Mouse (Mus musculus) liver, adult 2 months (tissue): ENCODE results near the gene Vps13d. TPM values are rescaled to one million over a fixed set of nuclear protein-coding genes. Genes with fewer than 3 reads are reported as not detected.
A peak's percentile ranks its signal among the peaks of the same experiment; 100 is the strongest.
"Not testable (repeated sequence)": the region's sequence is repeated elsewhere in the genome, so short reads cannot be mapped to it uniquely, and the experiment has no call there.

ENCODE experiments used
- DNase-seq: peaks from one replicate; pipeline ENCODE4 v3.0.0-alpha.2; 2011; ENCODE audit warnings: low read depth, low spot score; ENCODE audit errors: extremely low read depth
- H3K27ac ChIP-seq: fragments of 200-500 bp; replicated peaks from 2 replicates; pipeline ENCODE4 v1.5.1; 2012; ENCODE audit warnings: low read depth, mild to moderate bottlenecking, control low read depth, inconsistent platforms, low read length; ENCODE audit not compliant: insufficient read depth
- H3K27me3 ChIP-seq: fragments of 200-500 bp; 2 replicates; pipeline ENCODE4 v1.6.1; 2012; ENCODE audit warnings: mild to moderate bottlenecking, moderate library complexity, low read length, inconsistent platforms; ENCODE audit not compliant: control insufficient read depth, insufficient read depth
- H3K36me3 ChIP-seq: fragments of 200-500 bp; 2 replicates; pipeline ENCODE4 v1.6.1; 2012; ENCODE audit warnings: low read length, inconsistent platforms; ENCODE audit not compliant: control insufficient read depth, insufficient read depth
- H3K4me1 ChIP-seq: fragments of 200-500 bp; 2 replicates; pipeline ENCODE4 v1.6.1; 2011; ENCODE audit warnings: low read length; ENCODE audit not compliant: control insufficient read depth, insufficient read depth
- H3K4me3 ChIP-seq: fragments of 200-500 bp; 2 replicates; pipeline ENCODE4 v1.5.1; 2011; ENCODE audit warnings: low read depth, mild to moderate bottlenecking, control low read depth, low read length, moderate library complexity; ENCODE audit not compliant: insufficient read depth
- H3K79me2 ChIP-seq: fragments of 200-500 bp; 2 replicates; pipeline ENCODE4 v1.6.1; 2012; ENCODE audit warnings: inconsistent platforms, mild to moderate bottlenecking, low read length, moderate library complexity; ENCODE audit not compliant: control insufficient read depth, insufficient read depth
- H3K9ac ChIP-seq: fragments of 200-500 bp; 2 replicates; pipeline ENCODE4 v1.6.1; 2012; ENCODE audit warnings: low read depth, mild to moderate bottlenecking, control low read depth, inconsistent platforms, low read length
- CTCF ChIP-seq: fragments of 200-500 bp; IDR thresholded peaks from 2 replicates; pipeline ENCODE4 v1.5.1; 2011; ENCODE audit warnings: low read depth, low read length, control low read depth
- POLR2A ChIP-seq: fragments of 200-500 bp; IDR thresholded peaks from 2 replicates; pipeline ENCODE4 v1.6.1; 2011; ENCODE audit warnings: low read length, control low read depth; ENCODE audit not compliant: insufficient read depth; ENCODE audit errors: extremely low read depth
- WGBS: fragments of 180-500 bp; shearing (Covaris S2); methylation state at CpG from one replicate; pipeline ENCODE4 v1.1.7; 2018; 5-methylcytosine and 5-hydroxymethylcytosine counted together
- polyA plus RNA-seq: library from polyadenylated mRNA; depleted of rRNA; stranded (reverse); fragments of >200 nt; gene quantifications from 2 replicates; pipeline ENCODE4 v1.2.3, GENCODE M21; 2012
- total RNA-seq: library from RNA; depleted of rRNA; stranded (reverse); fragments of >200 nt; gene quantifications from 2 replicates; pipeline ENCODE4 v1.2.3, GENCODE M21; 2014

Vps13d gene
- total and polyA plus RNA-seq, 2 experiments: 11.6 to 32.4 TPM

DNA sequence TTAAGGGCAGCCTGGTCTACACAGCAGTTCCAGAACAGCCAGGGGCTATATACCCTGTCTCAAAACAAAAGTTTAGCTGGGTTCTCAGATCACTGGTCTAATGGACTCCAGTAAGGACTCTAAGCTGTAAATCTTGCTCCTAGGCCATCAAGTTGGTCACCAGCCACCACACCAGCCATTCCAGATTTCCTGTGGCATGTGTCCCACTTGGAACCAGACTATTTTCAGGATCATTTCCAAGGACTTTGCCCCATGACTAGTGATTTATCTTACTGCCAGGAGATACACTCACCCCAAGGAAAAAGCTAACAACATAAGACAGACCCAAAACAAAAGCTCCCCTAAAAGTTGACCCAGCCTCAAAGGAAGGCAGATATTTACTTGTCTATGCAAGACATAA, 2.1 kb downstream of the Vps13d start:
- no peak for TF ChIP-seq POLR2A
- TF ChIP-seq CTCF: no peak
- H3K4me1 ChIP-seq: peaks cover 7% of the 10 kb centered on the region
- H3K9ac ChIP-seq: peak overlapping the region; percentile 27; the same call in 1 of the 2 replicates
- peak overlapping the region; percentile 86 for H3K27ac ChIP-seq
- no peak overlapping the region for H3K4me3 ChIP-seq
- H3K27me3 ChIP-seq: no peaks in the 10 kb centered on the region
- peak; percentile 96 for DNase-seq
- H3K79me2 ChIP-seq: peaks cover 24% of the 10 kb centered on the region; the same call in 1 of the 2 replicates
- H3K36me3 ChIP-seq: peaks cover 2% of the 10 kb centered on the region; the same call in 1 of the 2 replicates

DNA sequence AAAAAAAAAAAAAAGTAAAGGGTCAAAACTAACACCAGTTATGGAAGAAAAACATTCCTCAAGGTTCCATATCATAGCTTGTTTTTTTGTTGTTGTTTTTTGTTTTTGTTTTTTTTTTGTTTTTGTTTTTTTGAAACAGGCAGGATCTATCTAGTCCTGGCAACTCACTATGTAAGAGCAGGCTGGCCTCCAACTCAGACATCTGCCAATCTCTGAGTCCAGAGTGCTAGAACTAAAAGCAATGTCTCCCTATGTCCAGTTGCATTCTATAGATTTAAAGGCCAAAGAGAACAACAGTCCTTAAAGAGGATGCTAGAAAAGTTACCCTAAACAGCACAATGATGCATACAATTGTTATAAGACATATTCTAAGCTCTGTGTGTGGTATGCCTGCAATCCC, 6.2 kb downstream of the Vps13d start:
- Histone ChIP-seq H3K9ac (no peak overlapping the region), H3K36me3 (peaks cover 15% of the 10 kb centered on the region; the same call in 1 of the 2 replicates), H3K4me1 (peaks cover 11% of the 10 kb centered on the region), H3K4me3 (no peak overlapping the region), H3K79me2 (peaks cover 34% of the 10 kb centered on the region), H3K27ac (peak overlapping the region; percentile 21; the same call in 1 of the 2 replicates), H3K27me3 (no peaks in the 10 kb centered on the region)
- TF ChIP-seq CTCF (no peak), POLR2A (no peak)
- peak; percentile 59 for DNase-seq

DNA sequence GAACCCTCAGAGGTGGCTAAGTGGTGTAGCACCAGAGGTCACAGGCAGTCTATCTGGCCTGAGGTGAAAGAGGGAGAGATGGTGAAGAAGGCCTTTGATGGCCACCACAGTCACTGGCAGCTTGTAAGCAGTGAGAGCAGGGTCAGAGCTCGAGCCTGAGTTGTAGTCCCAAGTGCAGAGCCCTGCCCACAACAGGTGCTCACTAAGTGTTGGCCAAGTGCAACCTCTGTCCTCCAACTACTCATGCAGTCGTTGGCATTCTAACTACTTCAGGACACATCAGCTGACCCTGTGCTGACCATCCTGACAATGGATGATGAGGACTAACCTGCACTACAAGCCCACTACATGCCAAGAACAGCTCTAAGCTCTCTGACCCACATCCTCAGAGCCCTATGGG, 7.2 kb downstream of the Vps13d start:
- Histone ChIP-seq H3K36me3 (peaks cover 15% of the 10 kb centered on the region; the same call in 1 of the 2 replicates), H3K27me3 (no peaks in the 10 kb centered on the region), H3K27ac (no peak overlapping the region), H3K79me2 (peaks cover 34% of the 10 kb centered on the region), H3K9ac (no peak overlapping the region), H3K4me1 (peaks cover 13% of the 10 kb centered on the region), H3K4me3 (no peak overlapping the region)
- TF ChIP-seq CTCF: no peak
- no peak for TF ChIP-seq POLR2A
- WGBS: 22% methylated on average over 2 of the region's 2 CpGs
- peak; percentile 73 for DNase-seq

DNA sequence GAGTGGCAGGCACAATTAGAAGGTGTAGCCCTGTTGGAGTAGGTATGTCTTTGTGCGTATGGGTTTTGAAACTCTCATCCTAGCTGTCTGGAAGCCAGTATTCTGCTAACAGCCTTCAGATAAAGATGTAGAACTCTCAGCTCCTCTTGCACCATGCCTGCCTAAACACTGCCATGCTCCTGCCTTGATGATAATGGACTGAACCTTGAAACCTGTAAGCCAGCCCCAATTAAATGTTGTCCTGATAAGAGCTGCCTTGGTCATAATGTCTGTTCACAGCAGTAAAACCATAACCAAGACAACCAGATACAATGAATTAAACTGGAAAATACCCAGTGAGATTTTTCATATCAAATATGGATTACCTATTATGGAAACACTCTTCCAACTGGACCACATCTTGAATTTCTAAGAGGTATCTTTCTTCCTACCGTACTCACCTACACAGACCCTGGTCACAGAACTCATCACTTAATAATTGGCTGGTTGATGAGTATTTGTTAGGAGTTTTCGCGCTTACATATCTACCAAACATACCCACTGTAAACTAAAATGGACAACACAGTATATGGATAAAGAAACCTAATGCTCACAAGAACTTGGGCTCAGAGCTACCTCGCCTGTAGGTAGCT, 15.8 kb downstream of the Vps13d start:
- peaks cover 2% of the 10 kb centered on the region; the same call in 1 of the 2 replicates for H3K4me1 ChIP-seq
- 98% methylated on average over 5 of the region's 5 CpGs for WGBS
- no peak overlapping the region for H3K4me3 ChIP-seq
- H3K36me3 ChIP-seq: peaks cover 65% of the 10 kb centered on the region
- no peaks in the 10 kb centered on the region for H3K27me3 ChIP-seq
- no peak for TF ChIP-seq CTCF
- TF ChIP-seq POLR2A: no peak
- DNase-seq: no peak
- H3K9ac ChIP-seq: no peak overlapping the region
- no peak overlapping the region for H3K27ac ChIP-seq
- H3K79me2 ChIP-seq: peaks cover 6% of the 10 kb centered on the region; the same call in 1 of the 2 replicates

DNA sequence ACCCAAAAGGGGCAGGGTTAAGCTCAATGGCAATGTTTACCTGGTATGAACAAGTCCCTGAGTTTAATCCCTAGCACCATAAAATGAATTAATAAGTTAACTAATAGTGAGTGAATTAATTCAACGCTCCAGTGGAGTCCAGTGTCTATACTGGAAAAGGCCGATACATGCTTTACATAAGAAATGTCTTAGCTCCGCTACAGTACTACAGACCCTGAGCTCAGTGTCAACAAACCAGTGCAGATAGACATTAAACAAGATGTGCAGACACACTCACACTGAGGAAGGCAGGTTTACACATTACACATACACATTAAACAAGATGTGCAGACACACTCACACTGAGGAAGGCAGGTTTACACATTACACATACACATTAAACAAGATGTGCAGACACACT, 29.3 kb downstream of the Vps13d start:
- not testable (repeated sequence) for H3K27ac ChIP-seq, H3K27me3 ChIP-seq, H3K79me2 ChIP-seq, DNase-seq, H3K9ac ChIP-seq, H3K4me1 ChIP-seq, H3K4me3 ChIP-seq
- peaks cover 70% of the 10 kb centered on the region for H3K36me3 ChIP-seq
- WGBS: over 99% methylated on average over 3 of the region's 3 CpGs

DNA sequence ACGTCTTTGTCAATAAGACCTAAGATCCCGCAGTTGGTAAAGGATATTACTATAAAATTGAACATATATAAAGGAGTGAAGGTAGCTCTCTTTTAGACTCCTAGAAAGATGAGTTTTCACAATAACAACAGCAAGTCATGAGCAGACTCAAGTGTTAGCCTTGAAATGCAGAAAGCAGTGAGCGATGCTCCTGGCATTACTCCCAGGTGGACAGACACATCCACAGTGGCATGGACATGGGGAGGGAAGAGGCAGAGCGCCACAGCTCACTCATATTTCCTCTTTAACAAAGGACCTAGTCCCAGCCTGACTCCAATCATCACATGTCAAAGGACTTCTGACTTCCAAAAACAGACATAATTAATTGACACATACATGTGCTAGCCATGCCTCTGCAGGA, 30.7 kb downstream of the Vps13d start:
- Histone ChIP-seq H3K4me1 (no peaks in the 10 kb centered on the region), H3K36me3 (peaks cover 70% of the 10 kb centered on the region), H3K9ac (no peak overlapping the region), H3K79me2 (no peaks in the 10 kb centered on the region), H3K4me3 (no peak overlapping the region), H3K27ac (no peak overlapping the region), H3K27me3 (no peaks in the 10 kb centered on the region)
- no peak for DNase-seq
- TF ChIP-seq POLR2A: no peak
- no peak for TF ChIP-seq CTCF
- WGBS: 97% methylated on average over 4 of the region's 4 CpGs
